Mouse (Mus musculus) hindlimb bud, embryonic 11.5 days (tissue): ENCODE results near the gene Npas2.

Source experiments
- DNase-seq: peaks from one replicate; pipeline ENCODE4 v3.0.0-alpha.2; 2012; ENCODE audit warnings: low read depth, low spot score; ENCODE audit errors: extremely low spot score

Npas2 gene

GRCm38 (mm10) chr1:39368267-39368841 lies 174.8 kb downstream of the Npas2 start:
- DNase-seq: no peak

GRCm38 (mm10) chr1:39370431-39370830 lies 176.9 kb downstream of the Npas2 start:
- DNase-seq: no peak

GRCm38 (mm10) chr1:39372220-39372843 lies 178.8 kb downstream of the Npas2 start:
- DNase-seq: no peak

- DNase-seq: no peak
Measured at GRCm38 (mm10) chr1:39373378-39373777, 179.8 kb downstream of the Npas2 start.

- no peak for DNase-seq
Measured at GRCm38 (mm10) chr1:39374231-39374809, 180.8 kb downstream of the Npas2 start.

- DNase-seq: no peak
Measured at GRCm38 (mm10) chr1:39376121-39376520, 182.6 kb downstream of the Npas2 start.

GRCm38 (mm10) chr1:39376726-39377240 lies 183.3 kb downstream of the Npas2 start:
- DNase-seq: no peak

GRCm38 (mm10) chr1:39378540-39378939 lies 185.0 kb downstream of the Npas2 start:
- no peak for DNase-seq

- DNase-seq: no peak
Measured at GRCm38 (mm10) chr1:39379021-39379420, 185.5 kb downstream of the Npas2 start.

- DNase-seq: no peak
Measured at GRCm38 (mm10) chr1:39381017-39381416, 187.5 kb downstream of the Npas2 start.

- DNase-seq: no peak
Measured at GRCm38 (mm10) chr1:39384914-39385313, 191.4 kb downstream of the Npas2 start.

GRCm38 (mm10) chr1:39386456-39386855 lies 192.9 kb downstream of the Npas2 start:
- no peak for DNase-seq

GRCm38 (mm10) chr1:39387497-39387896 lies 194.0 kb downstream of the Npas2 start:
- no peak for DNase-seq

GRCm38 (mm10) chr1:39388163-39388562 lies 194.6 kb downstream of the Npas2 start:
- no peak for DNase-seq

GRCm38 (mm10) chr1:39389338-39389737 lies 195.8 kb downstream of the Npas2 start:
- no peak for DNase-seq

- no peak for DNase-seq
Measured at GRCm38 (mm10) chr1:39391652-39392051, 198.1 kb downstream of the Npas2 start.

GRCm38 (mm10) chr1:39392189-39392588 lies 198.7 kb downstream of the Npas2 start:
- no peak for DNase-seq

GRCm38 (mm10) chr1:39393217-39393867 lies 199.8 kb downstream of the Npas2 start:
- DNase-seq: no peak

GRCm38 (mm10) chr1:39394096-39394495 lies 200.6 kb downstream of the Npas2 start:
- DNase-seq: no peak

- DNase-seq: no peak
Measured at GRCm38 (mm10) chr1:39394650-39395049, 201.1 kb downstream of the Npas2 start.

- DNase-seq: no peak
Measured at GRCm38 (mm10) chr1:39396347-39396746, 202.8 kb downstream of the Npas2 start.

GRCm38 (mm10) chr1:39398284-39398683 lies 204.8 kb downstream of the Npas2 start:
- DNase-seq: no peak
